Comparison of ENCODE assay signal across 18 mouse cellular contexts in the genomic region with DNA sequence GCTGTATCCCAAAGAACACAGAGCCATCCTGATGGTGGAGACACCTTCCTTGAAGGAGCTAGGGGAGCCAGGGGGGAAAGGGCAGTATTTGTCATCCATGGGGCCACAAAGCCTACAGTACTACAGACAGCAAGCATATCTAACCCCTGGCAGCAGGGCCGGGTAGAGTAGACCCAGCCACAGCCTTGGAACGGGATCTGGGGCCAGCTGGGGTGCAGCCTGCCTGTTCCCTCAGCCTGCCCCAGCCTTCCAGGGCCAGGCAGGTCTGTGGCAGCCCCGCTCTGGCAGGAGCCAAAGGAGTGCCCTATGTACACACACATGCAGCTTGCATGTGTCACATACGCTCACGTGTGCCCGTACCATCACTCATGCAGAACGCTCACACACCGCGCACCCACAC. TPM values are rescaled to one million over a fixed set of nuclear protein-coding genes. Genes with fewer than 3 reads are reported as not detected.
"Had no signal": no experiment of that assay in that cellular context is flagged by ENCODE, and none has a peak within 500 bp of the region (broad histone marks: within the 10 kb centered on the region; RNA-seq: fewer than 3 reads in every experiment).

No protein-coding gene starts in this region.

- H3K9me3 ChIP-seq: limb, embryonic 13.5 days; neural tube, embryonic 12.5 days had no signal

- H3K4me1 ChIP-seq: limb, embryonic 13.5 days had no signal

- H3K27ac ChIP-seq: kidney, postnatal 0 days; limb, embryonic 13.5 days; liver, embryonic 14.5 days; neural tube, embryonic 12.5 days had no signal

- DNase-seq: kidney, adult 9 months; kidney, postnatal 36 days; layer of hippocampus, adult 9-11 months; layer of hippocampus, postnatal 36 days; lung, adult 18-20 months; lung, postnatal 36 days; retina, postnatal 1 day; right cerebral cortex, postnatal 4 days; spleen, adult 18-20 months; thymus, adult 18-20 months; thymus, postnatal 14 days had no signal

- H3K4me3 ChIP-seq: limb, embryonic 13.5 days; midbrain, embryonic 15.5 days; neural tube, embryonic 12.5 days had no signal

- H3K4me2 ChIP-seq: limb, embryonic 13.5 days; midbrain, embryonic 11.5 days; midbrain, embryonic 15.5 days; neural tube, embryonic 12.5 days had no signal

- H3K9ac ChIP-seq: limb, embryonic 13.5 days; liver, embryonic 14.5 days; midbrain, embryonic 15.5 days; neural tube, embryonic 12.5 days had no signal

- H3K27me3 ChIP-seq: limb, embryonic 13.5 days; midbrain, embryonic 15.5 days; neural tube, embryonic 12.5 days had no signal

- ATAC-seq: midbrain, embryonic 15.5 days had no signal

- H3K36me3 ChIP-seq: limb, embryonic 13.5 days; midbrain, embryonic 15.5 days; neural tube, embryonic 12.5 days had no signal

RNA-seq across cellular contexts. Expression of a gene that starts 48.6 kb away (rescaled TPM):
- total RNA-seq: monocyte, adult 5-6 weeks had no signal
